Mouse (Mus musculus) embryonic facial prominence, embryonic 13.5 days (tissue): Measurements from ENCODE around the gene Olfr56. TPM values are rescaled to one million over a fixed set of nuclear protein-coding genes. Genes with fewer than 3 reads are reported as not detected.
"Not testable (repeated sequence)": the region's sequence is repeated elsewhere in the genome, so short reads cannot be mapped to it uniquely, and the experiment has no call there.

ENCODE experiments used
- ATAC-seq: fragments of 200-750 bp; cut with Nextera tagmentation; 2 replicates; pipeline ENCODE4 v1.8.0; 2017; ENCODE audit warnings: low read depth; ENCODE audit not compliant: insufficient number of reproducible peaks, insufficient read depth, low FRiP score, low TSS enrichment
- H3K27ac ChIP-seq: fragments of 300-500 bp; sonication (generic); 2 replicates; pipeline ENCODE4 v1.5.1; 2015; ENCODE audit warnings: moderate library complexity, mild to moderate bottlenecking, inconsistent platforms
- H3K27me3 ChIP-seq: fragments of 300-500 bp; sonication (generic); 2 replicates; pipeline ENCODE4 v1.6.1; 2015; ENCODE audit warnings: mild to moderate bottlenecking, inconsistent platforms
- H3K36me3 ChIP-seq: fragments of 300-500 bp; sonication (generic); 2 replicates; pipeline ENCODE4 v1.6.1; 2015; ENCODE audit warnings: mild to moderate bottlenecking, inconsistent platforms
- H3K4me1 ChIP-seq: fragments of 300-500 bp; sonication (generic); 2 replicates; pipeline ENCODE4 v1.6.1; 2015; ENCODE audit warnings: inconsistent platforms
- H3K4me2 ChIP-seq: fragments of 300-500 bp; sonication (generic); 2 replicates; pipeline ENCODE4 v1.6.1; 2015; ENCODE audit warnings: moderate library complexity, mild to moderate bottlenecking, inconsistent platforms
- H3K4me3 ChIP-seq: fragments of 300-500 bp; sonication (generic); 2 replicates; pipeline ENCODE4 v1.5.1; 2015; ENCODE audit warnings: mild to moderate bottlenecking, inconsistent platforms
- H3K9ac ChIP-seq: fragments of 300-500 bp; sonication (generic); 2 replicates; pipeline ENCODE4 v1.6.1; 2015; ENCODE audit warnings: mild to moderate bottlenecking, inconsistent platforms
- H3K9me3 ChIP-seq: fragments of 300-500 bp; sonication (generic); 2 replicates; pipeline ENCODE4 v1.6.1; 2016; ENCODE audit warnings: inconsistent platforms
- WGBS: fragments of 180-500 bp; shearing (Covaris S2); methylation state at CpG from one replicate; pipeline ENCODE4 v1.1.7; 2015; ENCODE audit warnings: mixed read lengths; 5-methylcytosine and 5-hydroxymethylcytosine counted together
- polyA plus RNA-seq: library from polyadenylated mRNA; unstranded; fragments of >200 nt; fragmentation: Nextera tagmentation; extraction: Ambion mirVana; gene quantifications from 2 replicates; pipeline ENCODE4 v1.2.1, GENCODE M21; 2015

Olfr56 gene
- polyA plus RNA-seq, 1 experiment from 2014 or later: not detected

GRCm38 (mm10) chr11:49141974-49142373 lies 163.3 kb downstream of the Olfr56 start, which contains the start of gene Olfr1395:
Olfr1395 (plus strand) TSS chr11:49142274.
- Histone ChIP-seq H3K36me3 (no peaks in the 10 kb centered on the region), H3K4me1 (no peaks in the 10 kb centered on the region), H3K27me3 (no peaks in the 10 kb centered on the region), H3K27ac (no peak within 1 kb of the TSS), H3K9ac (no peak within 1 kb of the TSS), H3K9me3 (no peaks in the 10 kb centered on the region), H3K4me2 (no peak within 1 kb of the TSS), H3K4me3 (no peak within 1 kb of the TSS)
- 84% methylated on average over 6 of the region's 6 CpGs for WGBS
- ATAC-seq: no peak

- WGBS: 84% methylated on average over 1 of the region's 1 CpGs
Measured at GRCm38 (mm10) chr11:49154077-49154476, 175.4 kb downstream of the Olfr56 start, which contains the start of gene Olfr1394. Olfr1394 (plus strand) TSS chr11:49154377.

GRCm38 (mm10) chr11:49156821-49157814 lies 178.4 kb downstream of the Olfr56 start:
- no peak overlapping the region for H3K4me3 ChIP-seq
- no peak overlapping the region for H3K9ac ChIP-seq
- H3K27me3 ChIP-seq: no peaks in the 10 kb centered on the region
- 87% methylated on average over 2 of the region's 2 CpGs for WGBS
- H3K4me1 ChIP-seq: no peaks in the 10 kb centered on the region
- ATAC-seq: no peak
- no peaks in the 10 kb centered on the region for H3K36me3 ChIP-seq
- no peaks in the 10 kb centered on the region for H3K9me3 ChIP-seq
- no peak overlapping the region for H3K4me2 ChIP-seq
- H3K27ac ChIP-seq: no peak overlapping the region

More at GRCm38 (mm10) chr11:49154077-49154476, 175.4 kb downstream of the Olfr56 start, which contains the start of gene Olfr1394:
- H3K9me3 ChIP-seq: no peaks in the 10 kb centered on the region
- H3K27ac ChIP-seq: no peak within 1 kb of the TSS
- ATAC-seq: no peak
- H3K4me2 ChIP-seq: no peak within 1 kb of the TSS
- no peaks in the 10 kb centered on the region for H3K27me3 ChIP-seq
- no peaks in the 10 kb centered on the region for H3K4me1 ChIP-seq
- no peak within 1 kb of the TSS for H3K9ac ChIP-seq
- H3K4me3 ChIP-seq: no peak within 1 kb of the TSS
- no peaks in the 10 kb centered on the region for H3K36me3 ChIP-seq

GRCm38 (mm10) chr11:49168839-49169611 lies 190.3 kb downstream of the Olfr56 start:
- no peak for ATAC-seq
- WGBS: 5% methylated on average over 50 of the region's 50 CpGs
- peak overlapping the region; percentile 51; the same call in 1 of the 2 replicates for H3K9ac ChIP-seq

GRCm38 (mm10) chr11:49170576-49170975 lies 191.9 kb downstream of the Olfr56 start:
- no peaks in the 10 kb centered on the region for H3K36me3 ChIP-seq
- no peak for ATAC-seq
- peaks cover 37% of the 10 kb centered on the region for H3K27me3 ChIP-seq
- H3K4me2 ChIP-seq: no peak overlapping the region
- 0 out of 2 replicates have a peak, but pooled peaks cover 6% of the 10 kb centered on the region for H3K9me3 ChIP-seq
- no peak overlapping the region for H3K9ac ChIP-seq
- H3K4me3 ChIP-seq: no peak overlapping the region
- H3K27ac ChIP-seq: no peak overlapping the region
- peaks cover 8% of the 10 kb centered on the region for H3K4me1 ChIP-seq
- 90% methylated on average over 4 of the region's 4 CpGs for WGBS

More at GRCm38 (mm10) chr11:49168839-49169611, 190.3 kb downstream of the Olfr56 start:
- Histone ChIP-seq H3K36me3 (no peaks in the 10 kb centered on the region), H3K4me3 (peak overlapping the region; percentile 41), H3K27ac (no peak overlapping the region), H3K27me3 (peaks cover 37% of the 10 kb centered on the region), H3K9me3 (0 out of 2 replicates have a peak, but pooled peaks cover 6% of the 10 kb centered on the region), H3K4me2 (peak overlapping the region; percentile 75), H3K4me1 (peaks cover 8% of the 10 kb centered on the region)

- Histone ChIP-seq H3K27ac (no peak overlapping the region), H3K9me3 (no peaks in the 10 kb centered on the region), H3K4me3 (no peak overlapping the region), H3K36me3 (no peaks in the 10 kb centered on the region), H3K9ac (no peak overlapping the region), H3K4me2 (no peak overlapping the region), H3K27me3 (peaks cover 8% of the 10 kb centered on the region), H3K4me1 (no peaks in the 10 kb centered on the region)
- ATAC-seq: no peak
- WGBS: 83% methylated on average over 8 of the region's 8 CpGs
Measured at GRCm38 (mm10) chr11:49175345-49175744, 196.7 kb downstream of the Olfr56 start.

GRCm38 (mm10) chr11:49176047-49176779 lies 197.5 kb downstream of the Olfr56 start:
- H3K4me1 ChIP-seq, H3K4me3 ChIP-seq, H3K9me3 ChIP-seq, H3K27ac ChIP-seq, H3K36me3 ChIP-seq, ATAC-seq, H3K27me3 ChIP-seq, H3K9ac ChIP-seq, H3K4me2 ChIP-seq: not testable (repeated sequence)
- WGBS: 82% methylated on average over 4 of the region's 4 CpGs

GRCm38 (mm10) chr11:49183172-49183571 lies 204.5 kb downstream of the Olfr56 start:
- no peak overlapping the region for H3K4me2 ChIP-seq
- no peak overlapping the region for H3K27ac ChIP-seq
- H3K27me3 ChIP-seq: peaks cover 18% of the 10 kb centered on the region
- WGBS: 63% methylated on average over 1 of the region's 1 CpGs
- H3K4me1 ChIP-seq: no peaks in the 10 kb centered on the region
- H3K9me3 ChIP-seq: no peaks in the 10 kb centered on the region
- H3K4me3 ChIP-seq: no peak overlapping the region
- no peak for ATAC-seq
- H3K9ac ChIP-seq: no peak overlapping the region
- no peaks in the 10 kb centered on the region for H3K36me3 ChIP-seq

Other genes starting within 250 kb of the Olfr56 start
- 729 and 806 TPM in 2 replicates for gene Rack1, start 178.6 kb upstream of the Olfr56 start, polyA plus RNA-seq
- 8.3 and 8.7 TPM in 2 replicates for gene Trim41, start 161.5 kb upstream of the Olfr56 start, polyA plus RNA-seq
- 1.0 and 1.1 TPM in 2 replicates for gene Trim7, start 152.7 kb upstream of the Olfr56 start, polyA plus RNA-seq
- gene Gm12184, start 152.2 kb upstream of the Olfr56 start, polyA plus RNA-seq: 3.4 and 3.6 TPM in 2 replicates
- 3.9 and 4.3 TPM in 2 replicates for gene Irgm1, start 107.2 kb upstream of the Olfr56 start, polyA plus RNA-seq
- 0.23 and 0.28 TPM in 2 replicates for gene Gm5431, start 76.7 kb upstream of the Olfr56 start, polyA plus RNA-seq
- gene Psme2b, start 32.7 kb upstream of the Olfr56 start, polyA plus RNA-seq: 2.1 and 9.1 TPM in 2 replicates
- gene 9930111J21Rik1, start 509 bp downstream of the Olfr56 start, polyA plus RNA-seq: 0.29 and 0.48 TPM in 2 replicates
- gene Gm12185, start 13.3 kb downstream of the Olfr56 start, polyA plus RNA-seq: 0.07 TPM in 1 of 2 replicates, not detected in the other
- not detected in 2 replicates for gene Tgtp1, start 15.3 kb downstream of the Olfr56 start, polyA plus RNA-seq
- gene 9930111J21Rik2, start 72.4 kb downstream of the Olfr56 start, polyA plus RNA-seq: 0.20 and 0.61 TPM in 2 replicates
- 0.11 and 0.30 TPM in 2 replicates for gene Tgtp2, start 85.3 kb downstream of the Olfr56 start, polyA plus RNA-seq
- gene Ifi47, start 97.7 kb downstream of the Olfr56 start, polyA plus RNA-seq: 0.72 and 1.8 TPM in 2 replicates
- gene Olfr1396, start 136.0 kb downstream of the Olfr56 start, polyA plus RNA-seq: 0.07 TPM in 1 of 2 replicates, not detected in the other
- 0.08 TPM in 1 of 2 replicates, not detected in the other for gene Olfr1395, start 163.4 kb downstream of the Olfr56 start, polyA plus RNA-seq
- gene Olfr1394, start 175.5 kb downstream of the Olfr56 start, polyA plus RNA-seq: not detected in 2 replicates
- 0.51 and 0.81 TPM in 2 replicates for gene Btnl9, start 208.3 kb downstream of the Olfr56 start, polyA plus RNA-seq
- 41.7 and 46.5 TPM in 2 replicates for gene Zfp62, start 224.4 kb downstream of the Olfr56 start, polyA plus RNA-seq